Mouse (Mus musculus): ENCODE results near the gene Stac2. TPM values are rescaled to one million over a fixed set of nuclear protein-coding genes. Genes with fewer than 3 reads are reported as not detected.
A peak's percentile ranks its signal among the peaks of the same experiment; 100 is the strongest.

The Stac2 gene
- polyA plus RNA-seq, 1 experiment: 1.7 TPM

DNA sequence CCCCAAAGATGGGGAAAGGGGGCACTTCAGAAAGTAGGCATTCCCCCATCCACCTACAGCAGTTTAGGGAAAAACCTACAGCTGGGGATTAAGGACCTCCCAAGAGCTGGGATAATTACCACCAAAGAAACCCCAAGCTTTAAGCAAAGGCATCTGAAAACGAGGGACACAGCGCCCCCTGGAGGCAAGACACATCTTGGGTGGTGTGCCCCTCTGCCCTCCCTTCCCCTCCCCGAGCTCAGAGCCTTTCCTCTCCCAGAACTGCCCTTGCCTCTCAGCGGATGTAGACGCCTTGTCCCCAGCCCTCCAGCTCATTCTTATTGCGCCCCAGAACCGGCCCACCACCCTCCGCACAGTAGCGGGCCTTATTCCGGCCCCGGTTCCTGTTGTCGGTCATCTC lies 50.6 kb downstream of the Stac2 start:
- H3K4me1 ChIP-seq (ENCODE audit: control insufficient read depth, insufficient read depth, low read length): peaks cover 3% of the 10 kb centered on the region; the same call in 1 of the 2 replicates
- H3K27ac ChIP-seq (ENCODE audit: insufficient read depth, low read length): no peak overlapping the region
- TF ChIP-seq POLR2A (IDR thresholded peaks at IDR 0.05; ENCODE audit: low read depth, low read length): no peak
- peak; percentile 78 for TF ChIP-seq CTCF (IDR thresholded peaks at IDR 0.05; ENCODE audit: borderline replicate concordance, insufficient read depth, low read length)
- no peak overlapping the region for H3K4me3 ChIP-seq (ENCODE audit: insufficient read depth, low read length)

DNA sequence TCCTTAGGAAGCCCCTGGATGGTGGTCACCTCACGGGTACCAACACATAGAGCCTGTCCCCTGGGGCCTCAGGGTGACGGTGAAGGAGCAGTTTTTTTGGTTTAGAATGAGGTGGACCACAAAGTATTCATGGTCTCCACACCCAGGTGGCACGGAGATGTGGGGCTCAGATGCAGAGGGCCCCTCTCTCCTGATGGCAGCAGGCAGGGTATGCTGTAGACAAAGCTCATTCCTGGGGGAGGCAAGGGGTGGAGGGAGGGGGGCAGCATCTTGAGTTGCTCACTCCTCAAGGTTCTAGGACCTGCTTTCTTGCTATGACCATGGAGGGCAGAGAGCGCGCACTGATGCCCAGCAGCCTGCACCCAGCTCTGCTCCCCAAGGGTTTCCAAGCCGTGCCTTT lies 51.3 kb downstream of the Stac2 start:
- peaks cover 3% of the 10 kb centered on the region; the same call in 1 of the 2 replicates for H3K4me1 ChIP-seq (ENCODE audit: control insufficient read depth, insufficient read depth, low read length)
- TF ChIP-seq POLR2A (IDR thresholded peaks at IDR 0.05; ENCODE audit: low read depth, low read length) (no peak), CTCF (IDR thresholded peaks at IDR 0.05; ENCODE audit: borderline replicate concordance, insufficient read depth, low read length) (no peak)
- H3K27ac ChIP-seq (ENCODE audit: insufficient read depth, low read length): no peak overlapping the region
- no peak overlapping the region for H3K4me3 ChIP-seq (ENCODE audit: insufficient read depth, low read length)

DNA sequence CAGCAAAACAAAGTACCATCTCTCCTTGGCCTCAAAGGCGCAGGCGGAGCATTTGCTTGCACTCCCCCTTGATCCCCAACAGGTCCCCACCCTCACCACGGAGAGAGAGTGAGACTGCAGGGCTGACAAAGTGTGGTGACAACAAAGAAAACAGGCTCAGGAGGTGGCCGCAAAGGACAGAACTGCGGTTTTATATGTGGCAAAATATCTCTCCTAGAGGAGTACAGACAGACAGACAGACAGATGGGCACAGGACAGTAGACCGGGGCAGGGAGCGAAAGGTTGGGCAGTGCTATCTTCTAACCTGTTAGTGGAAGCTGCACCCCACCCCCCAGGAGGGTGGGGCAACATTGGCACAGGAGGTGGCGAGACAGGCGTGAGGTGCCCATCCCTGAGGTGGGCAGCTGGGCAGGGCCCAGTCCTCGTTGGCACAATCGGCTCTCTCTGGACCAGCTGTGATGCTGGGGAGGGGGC lies 51.9 kb downstream of the Stac2 start:
- no peak for TF ChIP-seq CTCF (IDR thresholded peaks at IDR 0.05; ENCODE audit: borderline replicate concordance, insufficient read depth, low read length)
- no peak for TF ChIP-seq POLR2A (IDR thresholded peaks at IDR 0.05; ENCODE audit: low read depth, low read length)
- peaks cover 3% of the 10 kb centered on the region; the same call in 1 of the 2 replicates for H3K4me1 ChIP-seq (ENCODE audit: control insufficient read depth, insufficient read depth, low read length)
- no peak overlapping the region for H3K4me3 ChIP-seq (ENCODE audit: insufficient read depth, low read length)
- no peak overlapping the region for H3K27ac ChIP-seq (ENCODE audit: insufficient read depth, low read length)

DNA sequence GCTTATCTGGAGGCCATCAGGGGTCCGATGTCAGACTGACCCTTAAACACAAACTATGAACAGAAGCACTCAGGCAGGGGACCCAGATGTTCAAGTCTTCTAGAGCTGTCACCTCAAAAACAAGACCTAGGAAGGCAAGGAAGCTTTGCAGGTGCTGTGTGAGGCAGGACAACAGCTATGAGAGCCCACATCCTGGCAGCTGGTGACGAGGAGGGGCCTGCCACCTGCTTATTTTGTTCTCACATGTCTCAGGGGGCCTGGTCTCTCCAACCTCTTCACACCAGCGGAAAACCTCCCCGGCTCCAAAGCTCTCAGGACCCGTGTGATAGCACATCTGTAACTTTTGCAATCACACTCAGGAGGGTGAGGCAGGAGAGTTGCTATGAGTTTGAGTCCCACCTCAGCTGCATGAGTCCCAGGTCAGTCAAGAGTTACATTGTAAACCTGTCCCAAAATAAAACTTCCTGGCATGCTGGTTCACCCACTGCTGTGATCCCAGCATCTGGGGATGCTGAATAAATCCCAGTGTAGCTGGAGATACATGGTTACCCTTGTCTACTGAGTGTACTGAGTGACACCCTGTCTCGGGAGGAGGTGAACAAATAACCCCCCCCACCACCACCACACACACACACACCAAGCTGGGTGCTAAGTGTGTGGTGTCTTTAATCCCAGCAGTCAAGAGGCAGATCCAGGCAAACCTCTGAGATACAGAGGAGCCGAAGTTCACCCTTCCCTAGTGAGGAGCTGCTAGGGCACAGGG lies 52.7 kb downstream of the Stac2 start:
- Histone ChIP-seq H3K27ac (ENCODE audit: insufficient read depth, low read length) (no peak overlapping the region), H3K4me3 (ENCODE audit: insufficient read depth, low read length) (no peak overlapping the region), H3K4me1 (ENCODE audit: control insufficient read depth, insufficient read depth, low read length) (no peaks in the 10 kb centered on the region; the same call in 1 of the 2 replicates)
- no peak for TF ChIP-seq POLR2A (IDR thresholded peaks at IDR 0.05; ENCODE audit: low read depth, low read length)
- TF ChIP-seq CTCF (IDR thresholded peaks at IDR 0.05; ENCODE audit: borderline replicate concordance, insufficient read depth, low read length): no peak

DNA sequence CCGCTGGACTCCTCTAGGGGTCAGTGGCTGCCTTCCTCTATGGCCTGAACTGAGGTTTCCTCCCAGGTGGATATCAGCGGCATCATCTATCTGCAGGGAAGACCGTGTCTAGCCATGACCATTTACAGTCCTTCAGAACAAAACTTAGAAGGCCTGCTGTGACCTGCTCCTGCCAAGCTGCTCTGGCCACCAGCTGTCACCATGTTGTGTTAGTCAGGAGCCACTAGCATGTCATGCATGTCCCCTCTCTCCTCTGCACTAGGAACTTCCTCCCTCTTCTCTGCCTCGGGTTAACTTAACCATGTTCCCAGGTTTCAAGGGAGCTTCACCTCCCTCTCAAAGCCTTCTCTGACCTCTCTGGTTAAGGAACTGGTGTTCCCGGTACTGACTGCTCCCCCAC lies 53.5 kb downstream of the Stac2 start:
- no peaks in the 10 kb centered on the region; the same call in 1 of the 2 replicates for H3K4me1 ChIP-seq (ENCODE audit: control insufficient read depth, insufficient read depth, low read length)
- TF ChIP-seq POLR2A (IDR thresholded peaks at IDR 0.05; ENCODE audit: low read depth, low read length) (no peak), CTCF (IDR thresholded peaks at IDR 0.05; ENCODE audit: borderline replicate concordance, insufficient read depth, low read length) (no peak)

DNA sequence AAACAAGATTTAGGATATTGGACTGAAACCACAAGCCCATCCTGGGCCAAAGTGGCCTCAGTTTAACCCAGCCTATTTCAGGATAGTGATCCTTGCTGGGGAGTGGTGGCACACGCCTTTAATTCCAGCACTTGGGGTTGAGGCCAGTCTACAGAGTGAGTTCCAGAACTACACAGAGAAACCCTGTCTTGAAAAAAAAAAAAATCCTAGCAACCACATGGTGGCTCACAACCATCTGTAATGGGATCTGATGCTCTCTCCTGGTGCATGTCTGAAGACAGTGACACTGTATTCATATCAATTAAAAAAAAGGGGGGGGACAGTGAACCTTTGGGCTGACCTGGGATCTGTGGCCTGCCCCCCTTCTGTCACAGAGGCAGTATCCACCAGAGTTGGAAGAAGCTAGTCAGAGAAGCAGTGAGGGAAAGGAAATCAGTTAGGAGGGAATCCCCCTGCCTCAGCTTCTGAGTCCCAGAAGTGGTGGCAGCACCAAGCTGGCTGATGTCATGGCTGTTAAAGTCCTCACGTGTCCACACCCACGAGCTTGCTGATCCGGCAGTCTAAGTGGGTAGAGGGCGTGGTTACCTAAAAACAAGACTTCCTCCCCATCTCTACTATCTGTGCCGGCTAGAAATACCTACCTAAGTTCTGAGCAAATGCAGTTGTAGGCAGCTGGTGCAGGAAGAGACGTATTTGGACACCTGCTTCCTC lies 54.2 kb downstream of the Stac2 start:
- H3K4me1 ChIP-seq (ENCODE audit: control insufficient read depth, insufficient read depth, low read length): no peaks in the 10 kb centered on the region; the same call in 1 of the 2 replicates
- H3K4me3 ChIP-seq (ENCODE audit: insufficient read depth, low read length): no peak overlapping the region
- no peak overlapping the region for H3K27ac ChIP-seq (ENCODE audit: insufficient read depth, low read length)
- TF ChIP-seq POLR2A (IDR thresholded peaks at IDR 0.05; ENCODE audit: low read depth, low read length) (no peak), CTCF (IDR thresholded peaks at IDR 0.05; ENCODE audit: borderline replicate concordance, insufficient read depth, low read length) (no peak)

More for the DNA sequence above, 53.5 kb downstream of the Stac2 start:
- Histone ChIP-seq H3K4me3 (ENCODE audit: insufficient read depth, low read length) (no peak overlapping the region), H3K27ac (ENCODE audit: insufficient read depth, low read length) (no peak overlapping the region)

DNA sequence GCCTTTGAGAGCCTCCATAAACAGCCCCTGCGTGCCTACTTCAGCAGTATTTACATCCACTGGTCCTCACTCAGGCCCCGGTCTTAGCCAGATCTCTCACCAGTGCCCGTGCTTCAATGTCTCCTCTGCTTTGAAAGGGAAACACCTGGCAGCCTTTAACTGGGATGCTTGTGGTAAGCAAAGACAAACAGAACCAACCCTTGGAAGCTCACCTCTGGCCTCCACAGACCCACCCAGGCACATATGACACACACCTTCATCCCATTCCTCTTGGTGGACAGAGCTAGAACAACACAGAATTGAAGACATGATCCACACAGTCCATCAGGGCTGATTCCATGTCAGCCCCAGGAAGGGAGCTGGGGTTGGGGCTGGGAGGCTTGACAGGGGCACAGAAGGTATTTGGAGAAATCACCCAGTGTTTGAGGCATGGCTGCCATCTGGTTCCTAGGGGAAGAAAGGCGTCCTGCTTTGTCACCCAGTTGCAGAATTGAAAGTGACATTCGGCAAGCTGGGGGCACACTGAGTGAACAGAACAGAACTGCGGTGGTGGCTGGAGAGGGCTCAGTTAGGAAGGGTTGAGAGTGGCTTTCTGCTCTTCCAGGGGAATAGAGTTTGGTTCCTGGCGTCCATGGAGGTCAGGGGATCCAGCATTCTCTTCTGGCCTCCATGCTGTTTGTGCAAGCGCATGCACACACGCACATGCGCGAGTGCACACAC lies 55.0 kb downstream of the Stac2 start:
- H3K4me1 ChIP-seq (ENCODE audit: control insufficient read depth, insufficient read depth, low read length): no peaks in the 10 kb centered on the region

DNA sequence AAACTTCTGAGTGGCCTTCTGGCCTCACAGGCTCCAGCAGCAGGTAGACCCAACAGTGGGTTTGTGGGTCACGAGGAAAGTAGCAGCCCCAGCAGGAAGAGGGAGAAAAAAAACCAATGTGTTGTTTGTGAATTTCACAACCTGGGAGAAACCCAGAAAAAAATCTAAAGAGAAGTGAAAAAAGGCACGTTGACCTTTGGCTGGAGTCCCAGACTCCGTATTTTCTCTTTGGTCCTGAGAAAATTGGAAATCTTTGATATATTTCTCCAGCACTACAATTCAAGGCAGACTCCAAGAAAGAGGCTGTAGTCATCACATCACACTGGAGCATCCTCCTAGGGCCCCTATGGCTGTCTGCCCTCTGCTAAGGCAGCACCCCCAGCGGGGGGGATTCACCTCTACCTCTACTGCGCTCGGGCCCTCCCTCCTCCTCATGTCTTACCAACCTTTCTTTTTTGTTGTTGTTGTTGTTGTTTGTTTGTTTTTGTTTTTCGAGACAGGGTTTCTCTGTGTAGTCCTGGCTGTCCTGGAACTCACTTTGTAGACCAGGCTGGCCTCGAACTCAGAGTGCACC lies 55.8 kb downstream of the Stac2 start:
- Histone ChIP-seq H3K4me3 (ENCODE audit: insufficient read depth, low read length) (no peak overlapping the region), H3K27ac (ENCODE audit: insufficient read depth, low read length) (no peak overlapping the region), H3K4me1 (ENCODE audit: control insufficient read depth, insufficient read depth, low read length) (no peaks in the 10 kb centered on the region)
- TF ChIP-seq CTCF (IDR thresholded peaks at IDR 0.05; ENCODE audit: borderline replicate concordance, insufficient read depth, low read length) (no peak), POLR2A (IDR thresholded peaks at IDR 0.05; ENCODE audit: low read depth, low read length) (no peak)

More for the DNA sequence above, 55.0 kb downstream of the Stac2 start:
- TF ChIP-seq POLR2A (IDR thresholded peaks at IDR 0.05; ENCODE audit: low read depth, low read length) (no peak), CTCF (IDR thresholded peaks at IDR 0.05; ENCODE audit: borderline replicate concordance, insufficient read depth, low read length) (no peak)
- no peak overlapping the region for H3K4me3 ChIP-seq (ENCODE audit: insufficient read depth, low read length)
- no peak overlapping the region for H3K27ac ChIP-seq (ENCODE audit: insufficient read depth, low read length)

DNA sequence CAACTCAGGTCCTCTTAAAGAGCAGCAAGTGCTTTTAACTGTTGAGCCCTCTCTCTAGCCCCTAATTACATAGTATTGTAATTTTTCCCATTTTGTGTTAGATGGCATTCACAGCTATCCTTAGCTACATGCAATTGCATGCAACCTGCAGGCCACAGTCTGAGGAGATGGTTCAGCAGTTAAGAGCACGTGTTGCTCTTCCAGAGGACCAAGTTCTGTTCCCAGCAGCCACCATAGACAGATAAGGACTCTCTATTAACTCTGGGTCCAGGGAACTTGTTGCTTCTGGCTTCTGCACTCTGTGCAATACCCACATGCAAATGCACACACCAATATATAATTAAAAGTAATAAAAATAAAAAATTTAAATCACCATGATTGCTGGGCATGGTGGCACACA lies 56.6 kb downstream of the Stac2 start:
- no peaks in the 10 kb centered on the region for H3K4me1 ChIP-seq (ENCODE audit: control insufficient read depth, insufficient read depth, low read length)
- no peak for TF ChIP-seq POLR2A (IDR thresholded peaks at IDR 0.05; ENCODE audit: low read depth, low read length)
- no peak for TF ChIP-seq CTCF (IDR thresholded peaks at IDR 0.05; ENCODE audit: borderline replicate concordance, insufficient read depth, low read length)
- H3K4me3 ChIP-seq (ENCODE audit: insufficient read depth, low read length): no peak overlapping the region
- no peak overlapping the region for H3K27ac ChIP-seq (ENCODE audit: insufficient read depth, low read length)

Data from embryonic fibroblast, embryonic 13.5 days (primary cell).